Mouse (Mus musculus) myocyte (in vitro differentiated cells): Measurements from ENCODE around the gene Senp3. TPM values are rescaled to one million over a fixed set of nuclear protein-coding genes. Genes with fewer than 3 reads are reported as not detected.
A peak's percentile ranks its signal among the peaks of the same experiment; 100 is the strongest.

Experiments
- H3K27me3 ChIP-seq: one replicate; pipeline ENCODE4 v1.6.1; 2011; ENCODE audit not compliant: control insufficient read depth, insufficient read depth, insufficient read length
- H3K36me3 ChIP-seq: one replicate; pipeline ENCODE4 v1.6.1; 2011; ENCODE audit not compliant: control insufficient read depth, insufficient read depth
- H3K4me2 ChIP-seq: one replicate; pipeline ENCODE4 v1.6.1; 2011; ENCODE audit warnings: low read depth, control low read depth
- H3K4me3 ChIP-seq: one replicate; pipeline ENCODE4 v1.5.1; 2011; ENCODE audit warnings: mild to moderate bottlenecking, control low read depth, moderate library complexity
- H3K79me2 ChIP-seq: one replicate; pipeline ENCODE4 v1.6.1; 2011; ENCODE audit not compliant: control insufficient read depth, insufficient read depth
- H3ac ChIP-seq: one replicate; pipeline ENCODE4 v1.6.1; 2011; ENCODE audit not compliant: control insufficient read depth, insufficient read length
- CEBPB ChIP-seq: IDR thresholded peaks from 2 replicates; pipeline ENCODE4 v1.6.1; 2011; ENCODE audit warnings: mild to moderate bottlenecking, moderate library complexity; ENCODE audit not compliant: poor library complexity, insufficient read depth, severe bottlenecking
- E2F4 ChIP-seq: IDR thresholded peaks from one replicate; pipeline ENCODE4 v1.6.1; 2011; ENCODE audit warnings: mild to moderate bottlenecking, control low read depth, moderate library complexity; ENCODE audit not compliant: insufficient read depth
- MAX ChIP-seq: IDR thresholded peaks from one replicate; pipeline ENCODE4 v1.6.1; 2011; ENCODE audit warnings: low read depth, mild to moderate bottlenecking, control low read depth
- MYOD1 ChIP-seq, 3 experiments: IDR thresholded peaks; one replicate each; pipeline ENCODE4 v1.6.1; 2011; ENCODE audit warnings: control low read depth in 2 of 3, low read depth in 2 of 3, mild to moderate bottlenecking in 2 of 3, moderate library complexity in 1 of 3; ENCODE audit not compliant: insufficient read length in 2 of 3, control insufficient read depth in 1 of 3
- MYOG ChIP-seq, 3 experiments: IDR thresholded peaks; one replicate each; pipeline ENCODE4 v1.6.1; 2011; ENCODE audit warnings: control low read depth in 2 of 3, low read depth in 2 of 3, mild to moderate bottlenecking in 2 of 3; ENCODE audit not compliant: insufficient read length in 2 of 3, control insufficient read depth in 1 of 3, insufficient read depth in 1 of 3
- POLR2A ChIP-seq: IDR thresholded peaks from one replicate; pipeline ENCODE4 v1.6.1; 2011; ENCODE audit warnings: low read depth, mild to moderate bottlenecking, control low read depth, moderate library complexity; ENCODE audit not compliant: insufficient read length
- POLR2AphosphoS2 ChIP-seq: IDR thresholded peaks from one replicate; pipeline ENCODE4 v1.6.1; 2011; ENCODE audit warnings: low read depth, control low read depth; ENCODE audit not compliant: insufficient read length
- REST ChIP-seq: IDR thresholded peaks from one replicate; pipeline ENCODE4 v1.6.1; 2011; ENCODE audit warnings: mild to moderate bottlenecking, control low read depth, moderate library complexity; ENCODE audit not compliant: insufficient read depth, insufficient read length
- SRF ChIP-seq: IDR thresholded peaks from one replicate; pipeline ENCODE4 v1.6.1; 2011; ENCODE audit warnings: low read depth; ENCODE audit not compliant: control insufficient read depth, insufficient read length
- TCF12 ChIP-seq: IDR thresholded peaks from one replicate; pipeline ENCODE4 v1.6.1; 2011; ENCODE audit warnings: mild to moderate bottlenecking, control low read depth; ENCODE audit not compliant: poor library complexity, insufficient read depth, severe bottlenecking
- TCF3 ChIP-seq: IDR thresholded peaks from one replicate; pipeline ENCODE4 v1.6.1; 2011; ENCODE audit warnings: low read depth, control low read depth; ENCODE audit not compliant: insufficient read length
- USF1 ChIP-seq: IDR thresholded peaks from one replicate; pipeline ENCODE4 v1.6.1; 2011; ENCODE audit warnings: low read depth, mild to moderate bottlenecking, control low read depth, moderate library complexity
- polyA plus RNA-seq: library from polyadenylated mRNA; unstranded; fragments of >200 nt; fragmentation: generic; extraction: Trizol; gene quantifications from one replicate; pipeline ENCODE4 v1.2.1, GENCODE M21; 2012; ENCODE audit warnings: missing spikeins

Gene Senp3
- polyA plus RNA-seq, 1 experiment, result 70.5 TPM

DNA sequence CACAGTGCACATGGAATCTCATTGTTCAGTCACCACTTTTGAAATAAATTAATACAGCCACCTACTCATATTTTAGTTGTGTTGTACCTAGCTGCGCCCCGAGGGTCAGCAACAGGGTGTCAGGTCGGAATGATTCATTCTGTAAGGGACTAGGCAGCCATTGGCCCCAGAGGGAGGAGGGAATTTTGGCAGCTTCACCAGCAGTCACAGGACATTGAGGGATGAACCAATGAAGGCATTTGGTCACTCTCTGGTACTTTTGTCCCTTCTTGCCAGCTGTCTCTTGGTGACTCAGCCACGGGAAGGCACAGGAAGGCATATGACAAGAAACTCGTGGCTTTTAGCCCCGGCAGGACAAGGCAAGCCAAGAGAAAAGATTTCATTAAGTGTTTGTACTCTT is 18.1 kb downstream of the Senp3 start:
- Histone ChIP-seq H3K27me3 (no peaks in the 10 kb centered on the region), H3ac (no peak overlapping the region), H3K36me3 (peaks cover 31% of the 10 kb centered on the region), H3K4me2 (peak overlapping the region; percentile 35), H3K4me3 (no peak overlapping the region), H3K79me2 (peaks cover 27% of the 10 kb centered on the region)
- TF ChIP-seq E2F4 (no peak), MAX (no peak), MYOG (IDR thresholded peaks at IDR 0.05; ENCODE audit: control insufficient read depth in 1 of 3, insufficient read depth in 1 of 3, insufficient read length in 2 of 3, low read depth in 2 of 3) (peak in 2 of 3 experiments; percentile 62 to 76), MYOD1 (IDR thresholded peaks at IDR 0.05; ENCODE audit: control insufficient read depth in 1 of 3, insufficient read length in 2 of 3, low read depth in 2 of 3) (peak in 2 of 3 experiments; percentile 60), USF1 (no peak), TCF12 (no peak), REST (no peak), CEBPB (no peak), TCF3 (no peak), POLR2AphosphoS2 (peak; percentile 59), POLR2A (no peak), SRF (no peak)

DNA sequence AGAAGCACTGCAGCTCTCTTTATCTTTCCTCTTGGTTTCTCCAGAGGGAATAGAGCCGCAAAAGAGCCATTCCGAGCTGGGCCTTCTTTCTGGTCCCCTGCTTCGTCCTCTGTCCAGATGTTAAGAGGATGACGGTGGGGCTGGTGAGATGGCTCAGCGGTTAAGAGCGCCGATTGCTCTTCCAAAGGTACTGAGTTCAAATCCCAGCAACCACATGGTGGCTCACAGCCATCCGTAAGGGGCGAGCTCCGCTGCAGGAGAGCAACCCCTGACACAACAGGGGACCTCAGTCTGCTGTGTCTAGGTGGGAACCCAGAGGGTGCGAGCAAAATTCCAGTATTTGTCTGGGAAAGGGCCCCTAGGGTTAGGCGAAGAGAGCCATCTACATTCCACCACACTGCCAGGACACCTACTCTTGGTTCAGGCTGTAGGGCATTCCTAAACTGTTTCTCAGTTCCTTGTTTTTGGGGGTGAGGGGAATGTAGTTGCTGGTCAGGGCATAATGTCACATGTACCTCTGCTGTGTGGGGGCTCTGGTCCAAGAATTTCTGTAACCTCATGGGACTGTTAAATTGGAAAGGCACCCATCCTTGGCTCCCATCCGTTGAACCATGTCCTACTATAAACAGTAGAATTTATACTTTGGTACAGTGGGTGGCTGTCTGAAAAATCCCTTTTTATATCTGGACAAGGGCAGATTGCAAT is 18.8 kb downstream of the Senp3 start:
- Histone ChIP-seq H3K79me2 (peaks cover 23% of the 10 kb centered on the region), H3K27me3 (no peaks in the 10 kb centered on the region), H3K4me2 (peak overlapping the region; percentile 92), H3K4me3 (peak overlapping the region; percentile 63), H3ac (peak overlapping the region; percentile 29), H3K36me3 (peaks cover 24% of the 10 kb centered on the region)
- no peak for TF ChIP-seq TCF3
- no peak for TF ChIP-seq SRF
- TF ChIP-seq MYOG (IDR thresholded peaks at IDR 0.05; ENCODE audit: control insufficient read depth in 1 of 3, insufficient read depth in 1 of 3, insufficient read length in 2 of 3, low read depth in 2 of 3), result no peak
- no peak for TF ChIP-seq REST
- TF ChIP-seq POLR2AphosphoS2, result no peak
- no peak for TF ChIP-seq MYOD1 (IDR thresholded peaks at IDR 0.05; ENCODE audit: control insufficient read depth in 1 of 3, insufficient read length in 2 of 3, low read depth in 2 of 3)
- no peak for TF ChIP-seq TCF12
- no peak for TF ChIP-seq POLR2A
- TF ChIP-seq E2F4, result no peak
- no peak for TF ChIP-seq USF1
- no peak for TF ChIP-seq MAX
- TF ChIP-seq CEBPB, result no peak

DNA sequence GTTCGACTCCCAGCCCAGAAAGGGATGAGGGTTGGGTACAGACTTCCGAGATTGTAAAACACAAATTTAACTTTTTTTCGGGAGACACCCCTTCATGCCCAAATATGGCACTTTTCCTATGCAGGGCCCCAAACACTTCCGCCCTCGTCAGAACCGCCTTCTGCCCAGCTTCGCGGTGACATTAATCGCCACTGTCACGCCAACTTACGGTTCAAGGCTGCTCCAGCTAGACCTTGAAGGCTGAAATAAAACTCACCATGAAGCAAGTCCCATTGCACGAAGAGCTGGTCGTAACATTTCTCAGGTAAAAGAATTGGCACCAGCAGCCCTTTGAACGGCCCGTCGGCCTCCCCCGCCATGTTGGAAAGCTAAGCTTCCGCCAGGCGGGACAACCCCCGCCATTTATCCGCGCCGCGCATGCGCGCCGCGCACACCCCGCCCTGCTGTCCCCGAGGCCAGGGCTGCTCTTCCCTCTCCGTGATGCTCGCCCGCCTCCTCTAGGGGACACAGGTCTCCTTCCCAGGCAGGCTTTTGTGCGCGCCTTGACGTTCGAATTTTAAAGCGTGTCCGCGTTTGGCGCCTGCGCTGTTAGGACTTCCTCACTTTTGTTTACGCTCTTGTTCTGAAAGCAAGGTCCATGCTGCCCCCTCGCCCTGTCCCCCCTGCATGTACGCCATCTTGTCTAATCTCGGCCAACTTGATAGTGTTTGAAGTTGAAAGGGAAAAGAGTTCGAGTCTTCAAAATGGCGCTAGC is 19.5 kb downstream of the Senp3 start, which contains the start of gene Mpdu1:
Gene Mpdu1 (minus strand): TSS at position 430 of the 754 bp plus-strand sequence.
- peaks cover 23% of the 10 kb centered on the region for H3K79me2 ChIP-seq
- TF ChIP-seq POLR2A (peak; percentile 90), E2F4 (peak; percentile 85), POLR2AphosphoS2 (peak; percentile 91), USF1 (no peak), SRF (peak; percentile 100)
- no peaks in the 10 kb centered on the region for H3K27me3 ChIP-seq
- peak within 1 kb of the TSS; percentile 29 for H3ac ChIP-seq
- peak within 1 kb of the TSS; percentile 63 for H3K4me3 ChIP-seq
- peaks cover 17% of the 10 kb centered on the region for H3K36me3 ChIP-seq
- H3K4me2 ChIP-seq, result peak within 1 kb of the TSS; percentile 92

DNA sequence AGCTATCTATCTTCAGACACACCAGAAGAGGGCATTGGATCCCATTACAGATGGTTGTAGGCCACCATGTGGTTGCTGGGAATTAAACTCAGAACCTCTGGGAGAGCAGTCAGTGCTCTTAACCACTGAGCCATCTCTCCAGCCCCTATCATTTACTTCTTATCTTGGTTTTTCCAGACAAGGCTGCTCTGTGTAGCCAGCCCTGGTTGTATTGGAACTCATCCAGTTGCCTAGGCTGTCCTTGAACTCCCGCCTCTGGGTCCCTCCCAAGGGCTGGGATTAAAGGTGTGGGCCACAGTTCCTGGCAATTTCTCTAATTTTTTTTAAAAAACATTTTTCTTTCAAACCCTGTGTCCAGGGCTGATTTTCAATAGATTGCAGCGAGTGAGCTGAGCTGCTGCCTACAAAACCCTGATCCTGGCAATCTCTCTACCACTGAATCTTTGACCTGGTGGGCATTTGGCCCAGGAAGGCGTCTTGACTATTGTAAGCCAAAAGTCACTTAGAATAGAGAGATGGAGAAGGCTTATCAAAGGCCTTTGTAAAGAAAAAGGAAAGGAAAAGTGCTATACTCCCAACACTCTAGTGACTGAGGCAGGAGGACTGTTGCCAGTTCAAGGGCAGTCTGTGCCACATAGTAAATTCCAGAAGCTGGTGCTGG is 20.5 kb downstream of the Senp3 start:
- H3K79me2 ChIP-seq, result peaks cover 23% of the 10 kb centered on the region
- H3K36me3 ChIP-seq, result peaks cover 11% of the 10 kb centered on the region
- H3ac ChIP-seq, result no peak overlapping the region
- TF ChIP-seq REST, result no peak
- TF ChIP-seq MYOD1 (IDR thresholded peaks at IDR 0.05; ENCODE audit: control insufficient read depth in 1 of 3, insufficient read length in 2 of 3, low read depth in 2 of 3), result no peak
- TF ChIP-seq POLR2A, result no peak
- TF ChIP-seq TCF12, result no peak
- TF ChIP-seq MAX, result no peak
- no peak for TF ChIP-seq E2F4
- TF ChIP-seq POLR2AphosphoS2, result no peak
- no peak for TF ChIP-seq SRF
- no peak for TF ChIP-seq TCF3
- no peak for TF ChIP-seq MYOG (IDR thresholded peaks at IDR 0.05; ENCODE audit: control insufficient read depth in 1 of 3, insufficient read depth in 1 of 3, insufficient read length in 2 of 3, low read depth in 2 of 3)
- TF ChIP-seq USF1, result no peak
- no peak for TF ChIP-seq CEBPB
- H3K4me3 ChIP-seq, result peak overlapping the region; percentile 63
- H3K4me2 ChIP-seq, result peak overlapping the region; percentile 76
- no peaks in the 10 kb centered on the region for H3K27me3 ChIP-seq
